Mouse (Mus musculus) spleen, postnatal 14 days (tissue): ENCODE data around the gene Spg20.

Experiments used
- DNase-seq, 2 experiments: peaks; one replicate each; pipeline ENCODE4 v3.0.0; 2021 to 2022; ENCODE audit warnings: low spot score in 2 of 2

Spg20 gene

GRCm38 (mm10) chr3:55097186-55097585, 14.7 kb upstream of the Spg20 start:
- DNase-seq, result no peak

DNA sequence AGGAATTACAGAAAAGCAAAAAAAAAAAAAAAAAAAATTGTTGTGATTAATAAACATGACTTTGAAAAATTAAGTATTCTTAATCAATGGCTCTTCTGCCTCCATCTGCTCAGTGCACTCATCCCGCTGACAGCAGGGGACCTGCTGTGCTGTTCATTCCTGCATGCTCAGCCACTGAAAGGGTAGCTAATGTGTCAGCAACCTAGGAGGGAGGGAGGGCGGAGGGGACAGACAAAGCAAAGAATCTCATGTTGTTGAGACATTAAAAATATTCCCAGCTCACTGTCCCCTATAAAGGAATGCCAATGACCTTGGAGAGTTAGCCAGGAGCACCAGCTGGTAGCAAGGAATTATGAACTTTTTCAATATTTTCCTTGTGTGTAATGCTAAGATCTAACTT, 13.9 kb upstream of the Spg20 start:
- DNase-seq, result no peak

DNA sequence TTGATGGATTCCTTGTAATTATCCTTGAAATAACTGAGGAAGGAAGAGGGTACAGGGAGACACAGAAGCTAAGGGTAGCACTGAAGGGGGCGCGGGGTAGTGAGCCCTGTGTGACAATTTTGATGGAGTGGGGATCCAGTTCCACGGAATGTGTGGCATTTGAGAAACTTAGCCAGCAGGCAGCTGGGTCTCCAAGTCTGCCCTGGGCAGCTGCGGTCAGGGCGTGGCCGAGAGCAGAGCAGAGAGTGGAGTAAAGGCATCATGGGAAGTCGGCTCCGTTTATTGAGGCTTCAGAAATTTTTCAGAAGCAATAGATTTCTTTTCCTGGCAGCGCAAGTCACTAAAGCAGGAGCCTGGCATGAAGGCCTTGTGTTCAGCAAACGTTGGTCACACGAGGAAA, 12.9 kb upstream of the Spg20 start:
- no peak for DNase-seq

GRCm38 (mm10) chr3:55101092-55101491, 10.8 kb upstream of the Spg20 start:
- no peak for DNase-seq

GRCm38 (mm10) chr3:55105372-55106023, 6.4 kb upstream of the Spg20 start:
- no peak for DNase-seq

DNA sequence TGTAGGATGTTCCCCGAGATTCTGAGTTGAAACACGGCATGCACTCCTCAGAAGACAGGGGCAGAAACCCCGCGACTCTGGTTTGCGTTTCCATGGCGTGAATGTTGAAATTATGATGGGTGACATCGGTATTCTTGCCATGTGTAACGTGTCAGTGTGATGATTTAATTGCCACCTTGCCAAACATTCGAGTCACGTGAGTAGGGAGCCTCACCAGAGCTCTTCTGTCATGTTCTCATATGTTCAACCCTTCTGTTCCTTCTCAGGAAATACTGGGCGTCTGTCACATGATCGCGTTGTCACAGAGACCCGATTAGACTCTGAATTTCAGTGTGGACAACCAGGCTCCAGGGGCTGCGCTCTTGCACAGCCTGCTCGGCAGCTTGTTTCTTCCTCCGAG, 5.9 kb upstream of the Spg20 start:
- DNase-seq, result no peak

DNA sequence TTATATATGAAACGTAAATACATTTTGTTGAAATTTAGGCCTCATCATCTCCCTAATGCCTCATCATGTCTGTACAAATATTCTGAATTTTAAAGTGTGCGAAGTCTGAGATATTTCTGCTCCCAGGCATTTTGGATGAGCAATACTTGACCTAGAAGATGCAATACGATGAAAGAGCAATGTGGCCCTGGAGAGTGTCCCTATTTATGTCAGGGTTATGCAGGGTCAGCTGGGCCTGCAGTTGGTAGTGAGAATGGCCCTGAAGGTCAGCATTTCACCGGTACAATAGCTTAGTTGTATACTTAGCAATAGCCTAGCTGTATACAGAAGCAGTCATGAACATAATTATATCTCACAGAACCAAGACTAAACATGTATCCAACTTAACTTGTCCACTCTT, 2.8 kb upstream of the Spg20 start:
- DNase-seq, result no peak

- no peak for DNase-seq
Observed at GRCm38 (mm10) chr3:55112710-55113415, 955 bp downstream of the Spg20 start.

- no peak for DNase-seq
Observed at GRCm38 (mm10) chr3:55114313-55115065, 2.6 kb downstream of the Spg20 start.

GRCm38 (mm10) chr3:55115071-55115470, 3.2 kb downstream of the Spg20 start:
- no peak for DNase-seq

GRCm38 (mm10) chr3:55115989-55116388, 4.1 kb downstream of the Spg20 start:
- DNase-seq, result no peak

DNA sequence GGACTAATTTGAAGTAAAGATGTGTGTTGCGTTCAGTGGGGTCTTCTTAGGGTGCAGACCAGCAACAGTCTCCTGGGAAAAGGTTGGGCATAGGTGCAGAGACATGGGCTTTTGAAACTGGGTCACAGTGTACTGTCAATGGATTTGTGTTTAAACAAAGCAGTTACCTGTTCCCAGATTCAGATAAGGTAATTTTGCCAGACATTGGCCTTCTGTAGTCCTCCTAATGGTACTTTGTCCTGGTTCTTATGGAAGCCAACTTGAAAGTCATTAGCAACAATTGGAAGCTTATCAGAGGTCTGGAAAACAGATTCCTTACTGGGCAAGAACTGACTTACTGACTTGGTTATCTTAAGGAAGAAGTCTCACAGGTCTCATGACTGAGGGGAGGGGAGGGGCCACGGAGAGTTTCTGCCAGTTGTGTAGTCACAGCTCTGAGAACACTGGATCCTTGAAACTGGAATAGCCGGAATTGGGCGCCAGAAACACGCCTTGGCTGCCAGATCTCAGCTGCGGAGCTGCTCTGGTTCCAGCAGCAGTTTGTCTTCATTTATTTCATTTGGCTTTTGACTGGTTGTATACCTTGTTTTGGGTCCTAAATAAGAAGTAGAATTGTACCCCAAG, 7.5 kb downstream of the Spg20 start:
- no peak for DNase-seq

- DNase-seq, result no peak
Observed at GRCm38 (mm10) chr3:55122336-55122870, 10.5 kb downstream of the Spg20 start.

- DNase-seq, result no peak
Observed at GRCm38 (mm10) chr3:55123064-55123463, 11.2 kb downstream of the Spg20 start.

DNA sequence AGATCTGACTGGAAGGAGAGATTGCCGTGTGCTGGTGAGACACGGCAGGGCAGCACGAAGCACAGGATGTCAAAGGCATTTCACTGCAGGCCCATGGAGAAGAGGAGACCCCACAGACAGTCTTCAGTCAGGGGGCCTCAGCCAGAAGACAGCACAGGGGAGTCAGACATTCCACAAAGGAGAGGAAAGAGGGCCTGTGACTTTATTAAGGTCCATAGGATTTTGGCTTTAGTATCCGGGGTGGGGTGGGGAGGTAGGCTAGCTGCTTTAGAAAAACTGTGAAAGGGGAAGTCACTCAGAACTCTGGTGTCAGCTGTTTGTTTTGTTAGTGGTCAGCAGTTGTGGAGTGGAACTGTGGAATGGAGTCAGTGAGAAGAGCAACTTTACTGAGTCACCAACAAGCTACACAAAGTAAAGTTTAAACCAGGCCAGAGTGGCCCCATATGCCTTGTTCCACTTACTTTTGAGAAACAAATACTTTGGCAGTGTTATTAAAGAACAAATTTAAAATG, 17.3 kb downstream of the Spg20 start:
- DNase-seq, result no peak

- no peak for DNase-seq
Observed at GRCm38 (mm10) chr3:55131576-55132233, 19.8 kb downstream of the Spg20 start.

DNA sequence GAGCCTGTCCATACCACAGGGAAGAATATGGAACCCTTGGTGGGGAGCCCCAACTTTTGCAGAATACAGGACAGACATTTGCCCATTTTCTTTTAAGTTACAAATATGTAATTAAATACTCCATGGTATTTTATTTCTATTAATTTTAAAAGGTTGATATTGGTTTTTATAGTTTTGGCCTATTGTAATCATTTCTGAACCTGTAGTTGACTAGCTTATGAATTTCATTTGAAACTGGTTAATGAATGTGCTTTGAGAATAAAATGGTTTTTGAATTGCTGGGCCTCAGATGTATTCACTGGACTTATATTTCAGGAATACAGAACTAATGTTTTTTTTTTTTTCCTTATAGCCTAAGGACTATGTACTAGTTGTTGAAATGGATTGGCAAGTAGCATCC, 25.1 kb downstream of the Spg20 start, which contains the start of gene Ccdc169:
Gene Ccdc169 (plus strand): TSS at position 301 of the 400 bp plus-strand sequence.
- DNase-seq, result no peak

GRCm38 (mm10) chr3:55139837-55140236, 27.9 kb downstream of the Spg20 start:
- DNase-seq, result no peak

DNA sequence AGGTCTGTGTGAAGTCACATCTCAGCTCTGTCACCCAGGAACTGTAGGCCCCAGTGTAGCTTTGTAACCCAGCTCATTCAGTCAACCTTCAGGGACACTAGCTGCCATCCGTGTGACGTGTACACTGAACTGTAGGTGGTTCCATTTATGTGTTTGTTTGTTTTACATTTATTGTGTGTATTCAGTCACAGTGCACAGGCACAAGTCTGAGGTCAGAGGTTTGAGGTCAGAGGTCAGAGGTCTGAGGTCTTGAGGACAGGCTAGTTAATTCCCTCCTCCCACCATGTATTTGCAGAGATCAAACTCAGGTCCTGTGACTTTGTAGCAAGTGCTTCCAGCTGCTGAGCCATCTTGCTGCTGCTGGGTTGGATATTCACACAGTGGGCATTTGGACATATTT, 29.5 kb downstream of the Spg20 start:
- no peak for DNase-seq

- no peak for DNase-seq
Observed at GRCm38 (mm10) chr3:55144916-55145315, 33.0 kb downstream of the Spg20 start.

- DNase-seq, result no peak
Observed at GRCm38 (mm10) chr3:55146441-55146840, 34.5 kb downstream of the Spg20 start.
